8 mouse cellular contexts compared by ENCODE assay signal in the genomic region with DNA sequence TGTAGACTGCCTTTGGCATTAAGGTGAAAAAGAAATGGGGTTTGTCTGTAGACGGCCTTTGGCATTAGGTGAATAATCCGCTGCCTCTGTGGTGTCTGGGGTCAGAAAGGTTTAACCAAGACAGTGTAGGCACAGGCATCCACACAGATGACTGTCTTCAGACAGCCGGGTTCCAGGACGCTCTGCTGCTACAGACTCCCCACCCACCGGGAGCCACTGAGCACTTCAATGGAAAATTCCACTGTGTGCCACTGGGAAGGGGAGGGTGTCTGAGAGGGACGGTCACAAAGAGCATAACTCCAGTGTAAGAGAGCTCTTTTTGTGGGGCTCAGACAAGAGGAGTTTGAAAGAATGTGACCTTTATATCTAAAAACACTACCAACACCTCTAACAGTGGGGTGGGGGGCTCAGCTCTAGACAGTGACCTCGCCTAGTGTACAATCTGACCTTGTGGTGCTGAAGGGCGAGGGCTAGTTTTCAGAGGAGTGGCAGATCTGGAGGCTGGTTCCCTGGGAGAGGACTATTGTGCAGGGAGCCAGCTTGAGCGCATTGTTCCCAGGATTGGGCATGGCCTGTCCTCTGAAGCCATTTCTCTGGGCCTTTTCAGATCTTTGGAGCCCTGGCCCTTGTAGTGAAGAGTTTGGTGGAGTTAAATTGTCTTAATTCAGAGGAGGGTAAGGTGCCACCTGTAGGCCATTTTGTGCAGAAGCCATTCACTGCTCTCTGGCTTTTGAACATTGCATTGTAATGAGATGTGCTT. TPM values are rescaled to one million over a fixed set of nuclear protein-coding genes. Genes with fewer than 3 reads are reported as not detected.
DNase-seq lines count a peak whose midpoint lies in the region; ATAC-seq and TF ChIP-seq lines count a peak whose summit lies in the region.

No protein-coding gene starts in this region.

- no peaks in the 10 kb centered on the region for H3K9me3 ChIP-seq in heart, postnatal 0 days (replicated peaks; ENCODE audit: control insufficient read depth, low read length)

- peak; percentile 21; the same call in 1 of the 2 replicates for TF ChIP-seq CTCF in heart, postnatal 0 days (IDR thresholded peaks at IDR 0.05; ENCODE audit: low read depth)

- TF ChIP-seq EP300 in heart, postnatal 0 days (IDR thresholded peaks at IDR 0.05; ENCODE audit: low read depth), result no peak

- H3K9ac ChIP-seq in heart, postnatal 0 days (replicated peaks; ENCODE audit: low read depth, low read length), result no peak overlapping the region

- H3K36me3 ChIP-seq in heart, postnatal 0 days (replicated peaks; ENCODE audit: control insufficient read depth, insufficient read depth, low read length), result peaks cover 18% of the 10 kb centered on the region

- H3K4me1 ChIP-seq in heart, postnatal 0 days (ENCODE audit: control insufficient read depth, insufficient read depth), result peaks cover 7% of the 10 kb centered on the region; the same call in 1 of the 2 replicates

- H3K27me3 ChIP-seq in heart, postnatal 0 days (ENCODE audit: control insufficient read depth, insufficient read depth, low read length), result no peaks in the 10 kb centered on the region

- 31% methylated on average over 9 of the region's 9 CpGs for WGBS in heart, postnatal 0 days

- no peak overlapping the region for H3K4me2 ChIP-seq in heart, postnatal 0 days (ENCODE audit: low read depth, low read length)

- peak; percentile 83 for ATAC-seq in heart, postnatal 0 days (ENCODE audit: insufficient read depth, low read depth)

- H3K27ac ChIP-seq in heart, postnatal 0 days (ENCODE audit: low read depth), result peak overlapping the region; percentile 75

- no peak overlapping the region for H3K4me3 ChIP-seq in heart, postnatal 0 days (ENCODE audit: low read depth, low read length)

- intact Hi-C loops in left cerebral cortex, postnatal 36 days (cut with DNase I), result loop anchor here (5.0 kb wide), 1 partner anchor 46 kb away; the partner anchor contains the start of genes Gm49711, Mrps6 and Slc5a3
- intact Hi-C loops in left cerebral cortex, postnatal 4 days (cut with DNase I), result no loop called here

- DNase-seq in adrenal gland, adult 2 months, result peak; percentile 78
- DNase-seq in adrenal gland, adult 18-20 months (ENCODE audit: low spot score in 2 of 2), result no peak
- DNase-seq in R1 (ENCODE audit: low read depth, low spot score), result peak; percentile 93
- peak; percentile 53 for DNase-seq in heart, postnatal 0 days (ENCODE audit: low spot score)
- DNase-seq in lung, postnatal 10 days, result peak; percentile 32
- DNase-seq in thymus, postnatal 10 days (ENCODE audit: low spot score in 2 of 2), result no peak
- no peak for DNase-seq in left cerebral cortex, postnatal 36 days (ENCODE audit: low spot score in 2 of 2)
- no peak for DNase-seq in left cerebral cortex, postnatal 4 days

RNA-seq across cellular contexts. Expression of gene Slc5a3, which starts 45.6 kb away (rescaled TPM):
- total RNA-seq in adrenal gland, adult 2 months (2021), result 10 to 100 TPM; 23.6 to 46.6 TPM
- polyA plus RNA-seq in adrenal gland, adult 2 months (2012; rRNA removed), result 1.5 and 2.6 TPM in 2 replicates
- total RNA-seq in adrenal gland, adult 18-20 months (2021), result 10 to 100 TPM; 61.4 to 78.9 TPM
- total RNA-seq in heart, postnatal 0 days (2014; rRNA removed; ENCODE audit: low replicate concordance), result 4.2 and 13.9 TPM in 2 replicates
- polyA plus RNA-seq in heart, postnatal 0 days (2015; fragmentation: Nextera tagmentation; extraction: Ambion mirVana), result 1.5 TPM in 2 replicates
- total RNA-seq in left cerebral cortex, postnatal 36 days (2021), result 10 to 100 TPM; 20.3 to 27.8 TPM
- 10 to 100 TPM; 20.8 to 23.3 TPM for total RNA-seq in left cerebral cortex, postnatal 4 days (2021)

RNA-seq across cellular contexts. Expression of gene Gm49711, which starts 45.6 kb away (rescaled TPM):
- not detected for total RNA-seq in adrenal gland, adult 2 months (2021)
- 7.5 and 8.0 TPM in 2 replicates for polyA plus RNA-seq in adrenal gland, adult 2 months (2012; rRNA removed)
- not detected for total RNA-seq in adrenal gland, adult 18-20 months (2021)
- not detected in 2 replicates for total RNA-seq in heart, postnatal 0 days (2014; rRNA removed; ENCODE audit: low replicate concordance)
- polyA plus RNA-seq in heart, postnatal 0 days (2015; fragmentation: Nextera tagmentation; extraction: Ambion mirVana), result 0.20 TPM in 1 of 2 replicates, not detected in the other
- total RNA-seq in left cerebral cortex, postnatal 36 days (2021), result not detected
- total RNA-seq in left cerebral cortex, postnatal 4 days (2021), result under 1 TPM; 0.36 to 0.52 TPM

RNA-seq across cellular contexts. Expression of gene Mrps6, which starts 45.7 kb away (rescaled TPM):
- total RNA-seq in adrenal gland, adult 2 months (2021), result 10 to 100 TPM; 94.1 to 98.5 TPM
- 26.7 and 26.8 TPM in 2 replicates for polyA plus RNA-seq in adrenal gland, adult 2 months (2012; rRNA removed)
- 100 to 1,000 TPM; 102 to 121 TPM for total RNA-seq in adrenal gland, adult 18-20 months (2021)
- total RNA-seq in heart, postnatal 0 days (2014; rRNA removed; ENCODE audit: low replicate concordance), result 17.7 and 43.7 TPM in 2 replicates
- 115 and 121 TPM in 2 replicates for polyA plus RNA-seq in heart, postnatal 0 days (2015; fragmentation: Nextera tagmentation; extraction: Ambion mirVana)
- total RNA-seq in left cerebral cortex, postnatal 36 days (2021), result 10 to 100 TPM; 44.1 to 53.2 TPM
- total RNA-seq in left cerebral cortex, postnatal 4 days (2021), result 10 to 100 TPM; 62.1 to 68.9 TPM

Comparison
In these comparisons a context has a peak if more than half of its experiments do, and no peak if none do; other contexts are left out.
1. DNase-seq: peak in adrenal gland, adult 2 months (single experiment), R1 (single experiment), heart, postnatal 0 days (single experiment) and lung, postnatal 10 days (single experiment); none in adrenal gland, adult 18-20 months (0 of 2), thymus, postnatal 10 days (0 of 2), left cerebral cortex, postnatal 36 days (0 of 2) and left cerebral cortex, postnatal 4 days (single experiment).